Mouse (Mus musculus): ENCODE data around the gene Ttc21a.

Ttc21a gene

DNA sequence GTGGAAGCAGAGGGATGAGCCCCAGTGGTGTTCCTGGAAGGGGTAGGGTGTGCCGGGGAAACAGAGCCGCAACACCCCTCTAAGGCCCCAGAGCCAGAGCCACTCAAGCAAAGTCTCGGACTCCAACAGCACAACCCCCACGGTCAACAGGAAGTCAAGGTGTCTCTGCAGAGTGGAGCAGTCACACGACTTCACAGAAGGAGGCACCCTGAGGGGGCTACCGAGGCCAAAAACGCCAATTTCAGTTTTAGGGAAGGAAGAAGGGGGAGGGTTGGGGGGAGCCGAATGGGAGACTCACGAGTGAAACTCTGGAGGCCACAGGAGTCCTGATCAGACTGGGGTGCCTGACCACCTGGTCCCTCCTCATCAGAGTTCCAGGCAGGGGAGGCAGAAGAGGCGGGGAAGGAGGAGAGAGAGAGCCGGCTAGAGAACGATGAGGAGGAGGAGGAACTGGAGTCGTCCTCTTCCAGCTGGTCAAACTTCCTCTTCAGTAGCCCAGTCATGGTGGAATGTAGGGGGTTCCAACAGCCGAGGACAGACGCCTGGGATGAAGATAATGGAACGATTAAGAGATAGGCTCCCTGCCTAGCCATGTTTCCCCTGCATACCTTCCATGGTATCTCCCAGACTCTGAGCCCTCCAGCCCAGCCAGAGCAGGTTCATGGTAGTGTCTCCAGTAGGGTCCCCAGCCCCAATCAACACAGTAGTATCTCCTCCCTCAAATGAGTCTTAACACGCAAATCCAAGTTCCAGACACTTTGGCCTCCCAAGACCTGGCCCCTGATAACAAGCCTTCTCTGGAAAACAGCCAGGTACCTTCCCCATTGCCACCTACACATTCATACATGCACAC is 39.5 kb downstream of the Ttc21a start:
- DNase-seq (ENCODE audit: low spot score in 2 of 2), result no peak

DNA sequence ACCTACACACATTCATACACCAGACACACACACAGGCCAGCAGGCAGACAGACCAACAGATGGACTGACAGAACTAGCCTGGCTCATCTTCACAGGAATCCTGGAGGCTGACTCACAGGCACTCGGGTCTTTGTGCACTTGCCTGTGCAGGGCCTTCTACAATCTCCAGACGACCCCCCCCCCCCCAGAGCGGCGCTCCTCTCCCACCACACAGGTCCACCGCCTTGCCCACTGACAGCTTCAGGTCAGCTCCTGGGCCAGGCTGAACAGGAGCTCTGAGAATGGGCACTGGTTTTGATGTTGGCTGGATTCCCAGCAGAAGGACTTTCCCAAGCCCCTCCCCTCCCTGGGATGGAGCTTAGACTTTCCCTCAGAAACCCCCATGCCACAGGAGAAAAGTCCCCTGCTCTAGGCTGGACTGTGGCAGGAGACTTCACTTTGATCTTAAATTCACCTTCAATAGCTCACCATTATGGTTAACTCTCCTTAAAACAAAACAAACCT is 40.2 kb downstream of the Ttc21a start:
- no peak for DNase-seq (ENCODE audit: low spot score in 2 of 2)

DNA sequence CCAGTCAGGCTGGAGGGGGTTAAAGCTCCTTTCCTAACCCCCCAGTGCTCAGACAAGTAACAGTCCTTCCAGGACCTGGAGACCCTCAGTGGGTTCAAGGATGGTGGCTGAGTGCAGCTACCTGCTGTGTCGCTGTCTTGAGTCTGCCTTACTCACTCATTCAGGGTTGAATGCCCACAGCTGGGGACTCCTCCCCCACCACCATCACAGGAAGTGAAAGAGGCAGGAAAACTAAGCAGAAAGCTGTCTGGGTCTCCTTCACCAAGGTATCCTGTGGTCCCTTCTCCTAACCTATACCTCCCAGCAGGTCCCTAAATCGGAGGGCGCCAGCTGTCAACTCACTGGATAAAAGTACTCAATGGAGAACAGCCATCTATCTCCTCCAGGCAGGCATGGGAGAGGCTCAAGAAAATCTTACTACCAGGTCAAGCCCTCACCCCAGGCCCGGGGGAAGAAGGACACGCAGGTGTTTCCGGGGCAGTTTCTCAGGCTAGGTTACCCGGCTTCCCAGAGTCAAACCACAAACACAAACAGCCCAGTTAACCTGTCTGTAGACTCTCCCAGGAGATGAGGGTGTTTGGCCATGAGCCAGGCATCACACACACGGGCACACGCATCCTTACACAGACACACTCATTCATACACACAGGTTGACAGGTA is 40.9 kb downstream of the Ttc21a start:
- no peak for DNase-seq (ENCODE audit: low spot score in 2 of 2)

GRCm38 (mm10) chr9:119978811-119979441 is 41.5 kb downstream of the Ttc21a start:
- no peak for DNase-seq (ENCODE audit: low spot score in 2 of 2)

- no peak for DNase-seq (ENCODE audit: low spot score in 2 of 2)
Measured at GRCm38 (mm10) chr9:119979749-119980148, 42.3 kb downstream of the Ttc21a start.

DNA sequence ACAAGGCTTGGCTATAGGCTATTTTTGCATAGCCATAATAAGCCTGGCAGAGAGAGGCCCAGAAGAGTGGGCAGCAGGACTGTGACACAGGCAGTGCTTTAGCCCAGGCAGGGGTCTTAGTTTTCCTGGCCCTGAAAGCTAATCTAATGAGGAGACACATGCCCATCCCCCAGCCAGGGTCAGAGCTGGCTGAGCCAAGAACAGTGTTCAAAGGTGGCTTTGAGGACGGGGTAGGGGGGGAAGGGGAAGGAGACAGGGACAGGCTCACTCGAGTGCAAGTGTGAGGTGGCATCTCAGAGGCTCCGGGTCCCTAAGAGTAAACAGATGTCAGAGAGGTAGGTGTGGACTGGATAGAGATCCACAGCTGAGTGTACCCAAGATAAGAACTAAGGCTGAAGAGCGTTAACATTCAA is 43.4 kb downstream of the Ttc21a start:
- no peak for DNase-seq (ENCODE audit: low spot score in 2 of 2)

GRCm38 (mm10) chr9:119981183-119982179 is 44.1 kb downstream of the Ttc21a start:
- DNase-seq (ENCODE audit: low spot score in 2 of 2), result no peak

- no peak for DNase-seq (ENCODE audit: low spot score in 2 of 2)
Measured at GRCm38 (mm10) chr9:119982241-119982811, 44.9 kb downstream of the Ttc21a start.

- DNase-seq (ENCODE audit: low spot score in 2 of 2), result no peak
Measured at GRCm38 (mm10) chr9:119982956-119983551, 45.6 kb downstream of the Ttc21a start.

GRCm38 (mm10) chr9:119983585-119984535 is 46.5 kb downstream of the Ttc21a start:
- peak; percentile 67 to 71 for DNase-seq (ENCODE audit: low spot score in 2 of 2)

GRCm38 (mm10) chr9:119984536-119985011 is 47.2 kb downstream of the Ttc21a start, which contains the start of gene Csrnp1:
Gene Csrnp1, minus strand, starts transcription at chr9:119984658.
- DNase-seq (ENCODE audit: low spot score in 2 of 2), result no peak

DNA sequence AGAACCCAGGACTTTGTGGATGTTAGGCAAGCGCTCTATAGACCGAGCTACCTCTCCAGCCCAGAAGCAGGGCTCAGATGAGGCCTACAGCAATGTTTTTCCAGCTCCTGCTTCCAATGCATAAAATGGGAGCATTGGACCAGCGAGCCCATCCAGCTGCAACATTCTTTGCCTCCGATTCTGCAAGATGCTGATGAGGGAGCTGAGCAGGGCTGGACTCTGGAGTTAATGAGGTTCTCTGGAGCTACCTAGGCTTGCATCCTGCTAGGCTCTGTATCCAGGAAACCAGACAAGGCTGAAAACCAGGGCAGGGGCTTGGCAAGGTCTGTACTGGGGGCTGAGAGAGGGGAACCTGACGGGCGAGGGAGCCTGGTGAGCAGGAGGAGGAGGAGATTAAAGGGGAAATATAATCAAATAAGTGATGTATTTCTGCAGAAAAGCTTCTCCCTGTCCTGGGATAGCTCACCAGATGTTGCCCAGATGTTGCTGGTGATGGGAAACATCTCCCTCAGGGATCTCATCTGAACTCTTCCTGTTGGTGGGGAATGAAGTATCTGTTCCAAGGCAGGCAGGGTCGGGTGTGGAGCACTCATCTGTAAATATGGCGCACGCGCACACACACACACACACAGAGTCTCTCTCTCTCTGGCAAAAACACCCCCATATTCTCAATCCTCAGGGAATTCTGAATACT is 48.6 kb downstream of the Ttc21a start:
- DNase-seq (ENCODE audit: low spot score in 2 of 2), result no peak

DNA sequence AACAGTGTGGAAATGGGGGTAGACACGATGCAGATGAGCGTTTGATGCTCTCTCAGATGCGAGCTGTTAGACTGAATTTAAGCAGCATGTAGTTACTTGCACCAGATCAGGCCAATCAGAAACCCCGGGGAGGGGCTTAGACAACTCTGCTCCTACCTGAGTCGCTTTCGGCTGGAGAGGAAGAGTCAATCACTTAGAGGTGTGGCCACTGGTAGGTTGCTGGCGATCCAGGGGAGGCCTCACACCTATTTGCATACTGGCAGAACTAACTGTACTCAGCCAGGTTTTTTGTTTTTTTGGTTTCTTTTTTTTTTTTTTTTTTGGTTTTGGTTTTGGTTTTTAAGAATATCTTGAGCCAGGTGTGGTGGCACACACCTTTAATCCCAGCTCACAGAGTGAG is 50.9 kb downstream of the Ttc21a start:
- no peak for DNase-seq (ENCODE audit: low spot score in 2 of 2)

GRCm38 (mm10) chr9:119991310-119991709 is 53.9 kb downstream of the Ttc21a start:
- no peak for DNase-seq (ENCODE audit: low spot score in 2 of 2)

GRCm38 (mm10) chr9:119993092-119993844 is 55.9 kb downstream of the Ttc21a start:
- DNase-seq (ENCODE audit: low spot score in 2 of 2), result no peak

DNA sequence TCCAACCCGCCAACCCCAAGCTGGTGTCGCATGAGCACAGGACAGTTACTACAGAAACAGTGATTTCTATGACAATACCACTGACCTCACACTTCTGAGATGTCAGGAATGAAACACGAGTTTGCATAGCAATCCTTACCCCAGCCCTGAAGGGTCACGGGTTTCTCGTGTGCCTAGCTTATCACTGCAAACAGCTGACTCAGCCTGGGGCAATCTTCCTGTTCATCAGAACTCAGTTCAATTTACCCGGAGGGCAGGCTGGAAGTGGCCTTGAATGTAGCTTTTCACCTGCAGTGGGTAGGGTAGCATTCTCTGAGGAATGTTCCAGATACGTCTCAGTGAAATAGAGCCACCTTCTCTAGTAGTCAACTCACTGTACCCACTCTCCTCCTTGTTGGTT is 56.8 kb downstream of the Ttc21a start:
- DNase-seq (ENCODE audit: low spot score in 2 of 2), result no peak

DNA sequence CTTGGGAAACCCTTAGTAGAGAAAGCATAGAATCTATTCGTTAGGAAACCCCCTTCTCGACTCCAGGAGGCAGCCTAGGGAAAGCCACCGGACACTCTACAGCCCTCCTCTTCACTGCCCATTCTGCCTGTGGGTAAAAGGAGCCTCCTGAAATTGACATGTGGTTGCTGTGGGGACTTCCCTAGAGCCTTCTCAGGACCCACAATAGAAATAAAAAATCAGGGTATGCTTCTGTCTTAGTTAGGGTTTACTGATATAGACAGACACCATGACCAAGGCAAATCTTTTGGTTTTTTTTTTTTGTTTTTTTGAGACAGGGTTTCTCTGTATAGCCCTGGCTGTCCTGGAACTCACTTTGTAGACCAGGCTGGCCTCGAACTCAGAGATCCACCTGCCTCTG is 58.7 kb downstream of the Ttc21a start:
- no peak for DNase-seq (ENCODE audit: low spot score in 2 of 2)

DNA sequence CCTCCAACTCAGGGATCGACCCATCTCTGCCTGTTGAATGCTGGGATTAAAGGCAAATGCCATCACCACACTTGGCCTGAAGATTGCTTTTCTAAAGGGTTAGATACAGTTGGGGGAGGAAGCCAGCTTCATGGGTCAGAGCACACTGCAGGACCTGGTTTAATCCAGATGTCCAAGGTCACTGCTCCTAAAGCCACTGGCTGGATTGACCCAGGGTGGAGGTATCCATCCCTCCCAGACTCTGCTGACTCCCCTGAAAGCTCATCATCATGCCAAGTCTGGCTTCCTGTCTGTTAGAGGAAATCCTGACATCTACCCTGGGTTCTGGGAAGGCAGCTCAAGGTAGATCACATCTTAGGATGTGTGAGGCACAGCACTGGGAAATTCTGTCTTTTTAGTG is 61.4 kb downstream of the Ttc21a start:
- DNase-seq (ENCODE audit: low spot score in 2 of 2), result no peak

Data from frontal cortex, postnatal 25 days (tissue).